Mouse (Mus musculus): ENCODE results near the gene Ebpl. TPM values are rescaled to one million over a fixed set of nuclear protein-coding genes. Genes with fewer than 3 reads are reported as not detected.

Ebpl gene
- polyA plus RNA-seq, 1 experiment from 2014 or later, result 10.5 TPM

Other genes with a start within 250 kb of the Ebpl start
- gene Sacs, start 222.0 kb downstream of the Ebpl start, polyA plus RNA-seq (2015; fragmentation: Nextera tagmentation; extraction: Ambion mirVana), result 1.5 and 1.7 TPM in 2 replicates
- 0.67 and 1.4 TPM in 2 replicates for gene Sgcg, start 101.9 kb downstream of the Ebpl start, polyA plus RNA-seq (2015; fragmentation: Nextera tagmentation; extraction: Ambion mirVana)
- gene Arl11, start 50.7 kb downstream of the Ebpl start, polyA plus RNA-seq (2015; fragmentation: Nextera tagmentation; extraction: Ambion mirVana), result 0.80 and 1.2 TPM in 2 replicates
- gene Kpna3, start 79.4 kb upstream of the Ebpl start, polyA plus RNA-seq (2015; fragmentation: Nextera tagmentation; extraction: Ambion mirVana), result 46.2 and 50.5 TPM in 2 replicates
- gene Spryd7, start 196.4 kb upstream of the Ebpl start, polyA plus RNA-seq (2015; fragmentation: Nextera tagmentation; extraction: Ambion mirVana), result 21.4 and 24.3 TPM in 2 replicates
- gene Trim13, start 237.8 kb upstream of the Ebpl start, polyA plus RNA-seq (2015; fragmentation: Nextera tagmentation; extraction: Ambion mirVana), result 16.1 and 16.4 TPM in 2 replicates
- gene Kcnrg, start 247.0 kb upstream of the Ebpl start, polyA plus RNA-seq (2015; fragmentation: Nextera tagmentation; extraction: Ambion mirVana), result 0.37 and 0.51 TPM in 2 replicates